Mouse (Mus musculus) lung, postnatal 4 days (tissue): ENCODE data around the gene Lrg1.
A peak's percentile ranks its signal among the peaks of the same experiment; 100 is the strongest.
"Not testable (repeated sequence)": the region's sequence is repeated elsewhere in the genome, so short reads cannot be mapped to it uniquely, and the experiment has no call there.

Experiments used
- DNase-seq, 2 experiments: peaks; one replicate each; pipeline ENCODE4 v3.0.0; 2021

Gene Lrg1

DNA sequence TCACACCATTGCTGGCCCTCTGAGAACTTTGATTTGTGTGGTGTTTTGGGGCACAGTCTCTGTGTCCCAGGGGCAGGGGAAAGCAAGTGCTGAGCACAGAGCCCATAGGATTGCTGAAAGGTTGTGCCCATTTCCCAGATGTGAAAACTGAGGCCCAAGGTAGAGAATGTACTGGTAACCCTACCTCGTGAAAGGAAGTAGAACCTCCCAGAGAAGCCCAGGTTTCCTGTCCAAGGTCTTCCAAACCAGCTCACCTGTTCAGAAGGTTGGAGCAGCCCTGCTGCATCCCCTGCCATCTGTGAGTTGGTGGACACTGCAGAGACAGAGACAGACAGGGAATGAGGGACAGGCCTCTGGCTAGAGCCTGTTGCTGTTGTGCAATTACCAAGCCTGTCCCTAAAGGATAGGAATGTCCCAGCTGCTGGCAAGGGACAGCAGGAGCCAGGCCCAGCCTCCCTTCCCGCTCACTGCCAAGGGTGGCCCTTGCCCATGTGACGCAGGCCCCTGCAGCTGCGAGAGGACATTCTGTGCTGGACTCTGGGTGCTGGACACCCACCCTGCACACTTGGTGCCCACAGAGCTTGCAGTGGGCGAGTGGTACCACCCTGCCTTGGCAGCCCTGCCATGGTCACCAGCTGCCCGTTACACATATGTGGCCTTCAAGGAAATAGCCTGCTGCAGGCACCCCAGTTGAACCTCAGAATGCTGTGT, 13.3 kb downstream of the Lrg1 start:
- peak; percentile 37 to 82 for DNase-seq

DNA sequence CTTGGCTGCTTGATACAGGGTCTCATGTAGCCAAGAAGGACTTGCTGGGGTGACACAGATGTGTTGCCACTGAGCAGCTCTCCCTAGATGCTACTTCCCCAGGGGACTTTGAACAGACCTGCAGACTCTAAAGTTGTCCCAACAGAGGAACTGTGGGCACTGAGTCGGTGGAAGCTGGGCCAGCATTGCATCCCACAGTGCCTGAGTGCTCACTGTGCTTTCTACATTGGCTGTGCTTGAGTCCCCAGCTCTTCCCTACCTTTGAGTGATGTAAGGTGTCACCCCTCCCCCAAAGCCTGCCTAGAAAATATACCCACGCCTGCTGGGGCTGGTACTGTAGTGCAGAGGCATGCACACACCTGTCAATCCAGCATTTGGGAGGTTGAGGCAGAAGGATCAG, 14.1 kb downstream of the Lrg1 start:
- no peak for DNase-seq

DNA sequence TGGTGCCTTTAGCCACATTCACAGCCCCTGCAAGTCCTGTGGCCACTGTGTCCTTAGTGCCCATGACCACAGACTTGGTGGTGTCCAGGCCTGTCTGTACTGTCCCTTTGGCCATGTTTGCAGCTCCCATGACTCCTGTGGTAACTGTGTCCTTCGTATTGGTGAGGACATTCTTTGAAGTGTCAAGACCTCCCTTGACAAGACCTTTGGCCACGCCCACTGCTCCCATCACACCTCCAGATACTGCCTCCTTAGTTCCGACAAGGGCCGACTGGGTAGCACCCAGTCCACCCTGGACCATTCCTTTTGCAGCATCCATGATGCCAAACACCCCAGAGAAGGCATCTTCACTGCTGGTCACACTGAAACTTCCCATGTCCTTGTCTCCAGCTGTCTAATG, 14.8 kb downstream of the Lrg1 start:
- DNase-seq: no peak

DNA sequence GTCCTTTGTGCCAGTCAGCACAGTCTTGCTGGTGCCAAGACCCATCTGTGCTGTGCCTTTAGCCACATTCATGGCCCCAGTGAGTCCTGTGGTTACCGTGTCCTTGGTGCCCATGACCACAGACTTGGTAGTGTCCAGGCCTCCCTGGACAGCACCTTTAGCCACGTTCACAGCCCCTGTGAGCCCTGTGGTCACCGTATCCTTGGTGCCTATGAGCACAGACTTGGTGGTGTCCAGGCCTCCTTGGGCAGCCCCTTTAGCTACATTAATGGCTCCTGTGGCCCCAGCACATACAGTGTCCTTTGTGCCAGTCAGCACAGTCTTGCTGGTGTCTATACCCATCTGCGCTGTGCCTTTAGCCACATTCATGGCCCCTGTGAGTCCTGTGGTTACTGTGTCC, 15.4 kb downstream of the Lrg1 start:
- DNase-seq: not testable (repeated sequence)

DNA sequence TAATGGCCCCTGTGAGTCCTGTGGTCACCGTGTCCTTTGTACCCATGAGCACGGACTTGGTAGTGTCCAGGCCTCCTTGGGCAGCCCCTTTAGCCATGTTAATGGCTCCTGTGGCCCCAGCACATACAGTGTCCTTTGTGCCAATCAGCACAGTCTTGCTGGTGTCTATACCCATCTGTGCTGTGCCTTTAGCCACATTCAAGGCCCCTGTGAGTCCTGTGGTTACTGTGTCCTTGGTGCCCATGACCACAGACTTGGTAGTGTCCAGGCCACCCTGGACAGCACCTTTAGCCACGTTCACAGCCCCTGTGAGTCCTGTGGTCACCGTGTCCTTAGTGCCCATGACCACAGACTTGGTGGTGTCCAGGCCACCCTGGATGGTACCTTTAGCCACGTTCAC, 17.0 kb downstream of the Lrg1 start:
- not testable (repeated sequence) for DNase-seq

DNA sequence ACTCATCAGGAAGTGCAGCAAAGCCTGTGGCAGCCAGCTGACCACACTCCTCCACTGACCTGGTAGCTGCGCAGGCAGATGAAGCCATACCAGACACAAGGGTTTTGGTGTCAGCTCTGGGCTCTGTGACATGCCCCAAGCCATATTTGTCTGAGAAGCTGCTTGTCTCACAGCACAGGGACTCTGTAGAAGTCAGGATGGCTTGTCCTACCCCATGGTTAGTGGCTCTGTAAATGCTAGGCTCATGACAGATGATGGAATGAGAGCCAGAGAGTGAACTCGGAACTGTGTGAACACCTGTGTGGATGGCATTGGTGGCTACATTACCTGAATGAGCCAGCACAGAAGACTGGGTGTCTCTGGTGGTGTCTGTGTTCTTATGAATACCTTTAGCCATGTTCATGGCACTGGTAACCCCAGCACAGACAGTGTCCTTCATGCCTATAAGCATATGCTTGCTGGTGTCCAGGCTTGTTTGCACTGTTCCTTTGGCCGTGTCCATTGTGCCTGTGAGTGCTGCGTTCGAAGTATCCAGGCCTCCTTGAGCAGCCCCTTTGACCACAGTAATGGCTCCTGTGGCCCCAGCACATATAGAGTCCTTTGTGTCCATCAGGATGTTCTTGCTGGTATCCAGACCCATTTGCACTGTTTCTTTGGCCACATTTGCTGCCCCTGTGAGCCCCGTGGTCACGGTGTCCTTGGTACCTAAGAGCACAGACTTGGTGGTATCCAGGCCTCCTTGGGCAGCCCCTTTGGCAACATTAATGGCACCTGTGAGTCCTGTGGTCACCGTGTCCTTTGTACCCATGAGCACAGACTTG, 18.1 kb downstream of the Lrg1 start:
- no peak for DNase-seq

DNA sequence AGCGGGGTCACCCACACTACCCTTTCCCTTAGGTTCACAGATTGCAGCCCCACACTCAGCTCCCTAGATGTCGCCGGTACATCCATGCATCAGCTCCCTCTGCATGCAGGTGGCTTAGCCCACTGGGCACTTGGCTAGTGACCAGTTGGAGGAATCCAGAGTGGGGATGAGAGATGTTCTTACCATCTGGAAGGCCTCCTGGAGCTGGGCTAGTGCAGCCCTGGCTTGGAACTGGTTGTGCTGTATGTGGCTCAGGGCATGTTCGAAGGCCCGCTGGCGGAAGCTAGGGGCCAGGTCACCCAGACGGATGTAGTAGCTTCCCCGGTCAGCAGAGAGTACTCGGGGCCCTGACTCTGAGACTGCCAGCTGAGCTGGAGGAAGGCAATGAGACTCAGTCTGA, 18.9 kb downstream of the Lrg1 start:
- DNase-seq: no peak

DNA sequence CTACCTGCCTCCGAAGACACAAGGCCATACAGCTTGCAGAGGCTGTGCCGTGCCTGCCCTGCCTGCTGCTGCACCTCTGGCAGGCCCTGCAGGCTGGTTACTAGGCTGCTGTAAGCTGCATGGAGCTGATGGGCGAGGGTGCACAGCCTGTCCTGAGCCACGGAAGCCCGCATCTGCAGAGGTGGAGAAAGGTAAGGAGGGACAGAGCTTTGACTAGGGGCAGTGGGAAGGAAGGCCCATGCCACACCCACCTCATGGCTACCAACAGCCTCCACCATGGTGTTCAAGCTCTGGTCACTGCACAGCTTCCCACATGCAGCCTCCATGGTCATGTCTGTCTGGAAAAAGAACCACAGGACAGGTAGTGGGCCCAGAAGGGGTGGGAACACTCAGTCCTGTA, 19.6 kb downstream of the Lrg1 start:
- DNase-seq: no peak

DNA sequence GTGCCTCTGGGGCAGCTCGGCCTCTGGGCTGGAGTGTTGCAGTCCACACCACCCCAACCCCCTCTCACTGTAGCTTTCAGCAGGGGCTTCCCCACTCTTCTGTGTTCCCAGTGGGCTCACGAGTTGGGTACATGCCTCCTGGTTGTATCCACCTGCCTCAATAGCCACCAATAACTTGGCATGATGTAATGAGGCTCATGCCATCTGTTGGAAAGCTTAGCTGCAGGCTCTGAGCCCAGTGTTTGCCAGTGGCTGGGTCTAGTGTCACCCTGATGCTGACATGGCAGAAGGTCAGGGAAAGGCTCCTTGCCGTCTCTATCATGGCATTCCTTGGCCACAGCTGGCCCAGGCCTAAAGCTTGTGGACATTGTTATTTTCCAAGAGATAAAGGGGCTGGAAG, 21.0 kb downstream of the Lrg1 start:
- no peak for DNase-seq

DNA sequence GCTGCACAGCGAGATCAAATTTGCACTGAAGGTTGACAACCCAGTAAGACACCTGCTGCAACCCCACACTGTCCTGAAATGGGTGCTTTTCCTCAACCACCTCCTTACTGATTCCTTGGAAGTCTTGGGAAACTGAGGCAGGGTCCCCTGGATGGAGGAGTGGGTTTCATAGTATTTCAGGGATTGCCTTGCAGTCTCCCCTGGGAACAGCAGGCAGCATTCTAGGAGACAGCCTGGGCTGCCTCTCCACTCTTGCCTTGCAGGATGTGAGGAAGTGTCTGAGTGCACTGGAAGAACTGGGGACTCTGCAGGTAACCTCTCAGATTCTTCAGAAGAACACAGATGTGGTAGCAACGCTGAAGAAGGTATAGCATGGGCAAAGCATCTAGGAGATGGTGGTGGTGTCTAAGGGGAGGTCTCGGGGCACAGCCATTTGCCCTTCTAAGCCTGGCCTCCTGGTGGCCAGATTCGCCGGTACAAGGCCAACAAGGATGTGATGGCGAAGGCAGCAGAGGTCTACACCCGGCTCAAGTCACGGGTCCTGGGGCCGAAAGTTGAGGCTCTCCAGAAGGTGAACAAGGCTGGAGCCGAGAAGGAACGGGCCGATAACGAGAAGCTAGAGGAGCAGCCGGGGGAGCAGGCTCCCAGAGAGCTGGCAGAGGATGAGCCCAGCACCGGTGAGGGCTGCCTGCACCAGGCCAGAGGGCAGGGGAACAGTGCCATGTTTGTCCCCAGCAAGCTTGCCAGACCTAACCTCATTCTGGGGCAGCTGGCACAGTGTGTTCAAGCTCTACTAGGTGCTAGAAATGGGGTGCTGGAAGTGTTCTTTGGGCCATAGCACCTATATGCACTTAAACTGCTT, 22.9 kb downstream of the Lrg1 start:
- no peak for DNase-seq

DNA sequence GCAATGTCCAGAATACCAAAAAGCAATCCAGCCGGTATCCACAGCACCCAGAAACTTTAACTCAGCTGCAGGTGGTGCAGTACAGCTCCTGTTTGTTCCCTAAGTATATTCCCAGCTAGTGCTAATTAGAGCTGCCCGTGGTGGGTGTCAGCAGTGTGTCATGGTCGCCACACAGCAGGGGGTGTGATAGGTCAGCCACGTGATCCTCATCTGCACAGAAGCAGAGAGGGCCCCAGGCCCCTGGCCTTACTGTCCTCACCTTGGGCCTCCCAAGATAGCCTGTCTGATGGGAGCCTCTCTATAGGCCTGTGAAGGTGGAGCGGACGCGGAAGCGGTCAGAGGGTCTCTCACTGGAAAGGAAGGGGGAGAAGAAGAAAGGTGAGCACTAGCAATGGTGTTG, 23.6 kb downstream of the Lrg1 start:
- no peak for DNase-seq

DNA sequence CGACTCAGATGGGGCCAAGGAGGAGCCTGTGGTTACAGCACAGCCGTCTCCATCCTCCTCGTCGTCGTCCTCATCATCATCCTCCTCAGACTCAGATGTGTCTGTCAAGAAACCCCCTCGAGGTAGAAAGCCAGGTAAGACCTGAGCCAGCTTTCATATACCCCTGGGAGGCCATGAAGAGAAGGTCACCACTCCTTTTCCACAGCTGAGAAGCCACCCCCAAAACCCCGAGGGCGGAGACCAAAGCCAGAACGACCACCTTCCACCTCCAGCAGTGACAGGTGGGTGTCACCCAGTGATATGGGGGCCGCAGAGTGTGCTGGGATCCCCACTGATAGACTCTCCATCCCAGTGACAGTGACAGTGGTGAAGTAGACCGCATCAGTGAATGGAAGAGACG, 24.9 kb downstream of the Lrg1 start:
- DNase-seq: no peak

DNA sequence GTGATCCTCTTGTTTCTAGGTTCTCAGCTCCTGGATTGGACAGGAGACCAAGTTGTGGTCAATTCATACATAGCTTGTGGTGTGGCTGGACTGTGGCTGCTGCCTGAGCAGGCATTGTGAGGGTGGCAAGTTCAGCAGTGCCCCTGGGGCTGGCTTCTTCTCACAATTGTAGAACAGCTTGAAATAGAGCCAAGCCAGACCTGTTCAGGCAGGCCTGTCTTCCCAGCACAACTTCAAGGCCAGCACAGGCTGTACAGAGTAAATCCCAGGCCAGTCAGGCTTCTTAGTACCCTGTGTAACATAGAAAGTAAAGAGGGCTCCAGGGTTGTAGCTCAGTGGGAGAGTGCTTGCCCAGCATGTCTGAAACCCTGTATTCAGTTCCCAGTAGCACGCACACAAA, 29.0 kb downstream of the Lrg1 start:
- DNase-seq: no peak

DNA sequence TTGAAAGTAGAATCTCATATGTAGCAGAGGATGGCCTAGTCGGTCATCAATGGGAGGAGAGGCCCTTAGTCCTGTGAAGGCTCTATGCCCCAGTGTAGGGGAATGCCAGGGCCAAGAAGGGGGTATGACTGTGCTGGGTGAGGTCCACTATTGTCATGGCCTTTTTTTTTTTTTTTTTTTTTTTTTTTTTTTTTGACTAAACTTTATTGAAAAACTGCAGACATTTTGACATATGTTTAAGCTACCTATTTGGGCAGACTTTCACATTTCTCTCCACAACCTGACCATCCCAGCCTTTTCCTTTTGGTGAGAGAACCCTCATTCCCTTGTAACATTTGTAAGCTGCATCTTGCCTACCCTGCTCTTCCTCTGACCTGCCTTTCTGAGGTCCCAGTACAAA, 29.5 kb downstream of the Lrg1 start:
- no peak for DNase-seq

DNA sequence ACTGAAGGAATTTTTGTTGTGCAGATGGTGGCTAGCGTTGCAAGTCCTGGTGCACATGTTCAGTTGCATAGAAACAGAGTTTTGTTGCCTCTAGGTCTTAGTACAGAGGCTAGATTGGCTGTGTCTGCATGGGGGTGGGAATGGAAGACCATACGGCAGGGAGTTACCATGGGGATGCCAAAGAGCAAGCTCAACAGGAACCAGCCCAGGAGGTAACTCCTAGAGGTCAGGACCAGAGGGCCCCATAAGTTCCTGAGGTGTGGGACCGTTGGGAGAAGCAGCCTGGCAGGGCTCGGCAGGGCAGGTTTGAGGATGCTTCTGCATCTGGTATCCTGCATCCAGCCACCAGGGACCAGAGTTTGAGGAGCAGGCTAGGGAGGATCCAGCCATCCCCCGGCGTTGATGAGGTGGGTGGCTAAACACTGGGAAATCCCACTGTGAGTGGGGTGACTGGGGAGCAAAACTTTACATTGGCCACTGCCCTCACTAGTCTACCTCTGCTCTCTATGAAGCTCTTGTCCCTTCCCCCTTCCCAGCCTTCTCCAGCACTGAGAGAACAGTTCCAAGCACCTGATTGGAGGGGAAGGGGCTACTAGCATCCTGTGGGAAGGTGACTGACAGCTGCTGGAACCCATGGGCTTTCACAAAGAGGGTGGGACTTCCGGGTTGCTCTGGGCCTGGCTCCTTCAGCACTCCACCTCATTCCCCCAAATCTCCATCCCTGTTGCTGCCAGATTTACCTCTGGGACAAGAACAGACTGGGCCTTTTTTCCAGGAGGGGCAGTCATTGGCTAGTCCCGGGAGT, 40.8 kb downstream of the Lrg1 start:
- DNase-seq: peak; percentile 34 to 58

DNA sequence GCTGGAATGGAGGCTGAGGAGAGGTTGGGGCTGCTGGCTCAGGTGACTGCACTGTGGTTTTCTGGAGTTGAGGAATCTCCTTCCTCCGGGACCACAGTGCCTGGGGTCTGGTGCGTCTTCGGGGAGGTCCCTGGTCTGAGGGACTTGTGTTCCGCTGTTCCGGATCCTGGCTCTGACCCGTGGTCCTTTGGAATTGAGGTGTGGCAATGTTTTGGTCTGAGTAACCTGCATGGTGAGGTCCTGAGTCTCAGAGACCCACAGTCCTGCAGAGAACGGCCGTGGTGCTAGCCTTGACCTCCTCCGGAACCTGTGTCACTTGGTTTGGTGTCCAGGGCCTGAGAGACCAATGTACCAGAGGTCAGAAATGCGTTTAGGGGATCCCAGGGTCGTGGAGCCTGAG, 41.9 kb downstream of the Lrg1 start:
- peak in 1 of 2 experiments; percentile 15 for DNase-seq

DNA sequence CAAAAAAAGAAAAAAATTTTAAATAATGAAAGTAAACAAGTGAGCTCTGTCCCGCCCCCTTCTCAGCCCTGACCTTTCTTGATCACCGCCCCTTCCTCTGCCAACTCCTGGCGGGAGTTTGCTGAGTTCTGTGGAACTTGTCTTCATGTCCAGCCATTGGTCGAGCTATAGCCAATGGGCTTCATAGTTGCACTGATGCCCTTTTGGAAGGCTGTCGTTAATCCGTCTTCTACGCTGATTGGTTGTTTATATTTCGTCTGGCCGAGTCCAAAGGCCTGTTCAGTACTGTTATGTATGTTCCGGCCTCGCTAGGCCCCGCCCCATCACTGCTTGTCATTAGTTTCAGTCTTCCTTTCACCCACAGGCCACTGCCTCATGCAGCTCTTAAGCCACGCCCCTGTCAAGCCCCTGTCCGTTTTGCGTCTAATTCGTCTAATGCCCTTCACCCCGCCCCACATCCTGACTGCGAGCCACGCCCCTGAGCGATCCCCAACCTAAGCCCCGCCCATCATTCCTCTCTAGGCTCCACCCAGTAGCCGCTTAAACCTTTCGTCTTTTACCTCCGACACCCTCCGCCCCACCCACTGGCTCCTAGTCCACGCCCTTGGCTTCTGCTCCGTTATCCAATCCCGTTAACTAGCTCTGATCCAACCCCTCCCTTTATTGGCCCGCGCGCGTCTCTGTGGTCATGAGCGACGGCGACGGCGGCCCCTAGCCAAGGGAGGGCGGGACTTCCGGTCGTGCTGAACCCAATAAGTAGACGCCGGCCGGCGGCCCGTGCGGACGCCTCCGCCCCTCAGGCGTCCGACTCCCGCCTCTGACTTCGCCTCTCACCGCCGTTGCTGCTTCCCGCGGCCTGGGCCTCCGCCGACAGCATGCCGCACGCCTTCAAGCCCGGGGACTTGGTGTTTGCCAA, 42.7 kb downstream of the Lrg1 start, which contains the start of gene Hdgfl2:
Hdgfl2 (plus strand) TSS at position 755 of the 916 bp plus-strand sequence.
- peak; percentile 100 for DNase-seq

DNA sequence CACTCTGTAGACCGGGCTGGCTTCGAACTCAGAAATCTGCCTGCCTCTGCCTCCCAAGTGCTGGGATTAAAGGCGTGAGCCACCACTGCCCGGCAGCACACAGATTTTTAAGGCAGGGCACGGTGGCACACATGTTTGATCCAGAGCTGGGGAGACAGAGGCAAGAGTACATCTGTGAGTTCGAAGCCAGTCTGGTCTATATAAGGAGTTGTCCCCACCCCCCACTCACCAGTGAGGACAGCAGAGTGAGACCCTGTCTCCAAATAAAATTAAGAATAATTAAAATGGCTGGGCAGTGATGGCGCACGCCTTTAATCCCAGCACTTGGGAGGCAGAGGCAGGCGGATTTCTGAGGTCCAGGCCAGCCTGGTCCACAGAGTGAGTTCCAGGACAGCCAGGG, 43.4 kb downstream of the Lrg1 start:
- not testable (repeated sequence) for DNase-seq

DNA sequence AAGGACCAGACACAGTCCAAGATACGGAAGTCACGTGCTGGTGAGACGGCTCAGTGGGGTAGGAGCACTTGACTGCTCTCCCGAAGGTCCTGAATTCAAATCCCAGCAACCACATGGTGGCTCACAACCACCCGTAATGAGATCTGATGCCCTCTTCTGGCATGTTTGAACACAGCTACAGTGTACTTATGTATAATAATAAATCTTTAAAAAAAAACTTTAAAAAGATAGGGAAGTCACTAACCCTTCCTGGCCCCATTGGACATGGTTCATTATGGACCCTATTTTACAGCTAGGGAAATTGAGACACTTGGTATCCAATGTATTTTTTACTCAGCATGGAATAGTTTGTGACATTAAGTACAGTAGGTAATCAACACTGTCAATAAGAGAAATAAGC, 44.3 kb downstream of the Lrg1 start:
- DNase-seq: no peak

DNA sequence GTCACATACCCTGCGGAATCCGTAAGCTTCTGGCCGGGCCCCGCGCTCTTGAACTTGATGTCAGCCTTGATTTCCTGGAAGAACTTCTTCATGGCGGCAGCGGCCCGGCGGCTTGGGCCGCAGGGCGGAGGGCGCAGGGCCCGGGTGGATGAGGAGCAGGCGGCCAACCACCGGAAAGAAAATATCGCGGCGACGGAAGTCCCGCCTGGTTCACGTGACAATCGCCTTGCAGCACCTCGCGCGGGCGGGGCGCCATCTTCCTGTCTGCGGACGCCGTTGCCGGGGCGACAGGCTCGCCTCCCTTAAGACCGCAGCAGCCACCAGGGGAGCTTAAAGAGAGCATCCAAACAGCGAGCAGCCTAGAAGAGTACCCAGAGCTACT, 47.0 kb downstream of the Lrg1 start, which contains the start of gene Ubxn6:
Ubxn6 (minus strand) TSS at position 202 of the 382 bp plus-strand sequence.
- DNase-seq: peak; percentile 98 to 99

DNA sequence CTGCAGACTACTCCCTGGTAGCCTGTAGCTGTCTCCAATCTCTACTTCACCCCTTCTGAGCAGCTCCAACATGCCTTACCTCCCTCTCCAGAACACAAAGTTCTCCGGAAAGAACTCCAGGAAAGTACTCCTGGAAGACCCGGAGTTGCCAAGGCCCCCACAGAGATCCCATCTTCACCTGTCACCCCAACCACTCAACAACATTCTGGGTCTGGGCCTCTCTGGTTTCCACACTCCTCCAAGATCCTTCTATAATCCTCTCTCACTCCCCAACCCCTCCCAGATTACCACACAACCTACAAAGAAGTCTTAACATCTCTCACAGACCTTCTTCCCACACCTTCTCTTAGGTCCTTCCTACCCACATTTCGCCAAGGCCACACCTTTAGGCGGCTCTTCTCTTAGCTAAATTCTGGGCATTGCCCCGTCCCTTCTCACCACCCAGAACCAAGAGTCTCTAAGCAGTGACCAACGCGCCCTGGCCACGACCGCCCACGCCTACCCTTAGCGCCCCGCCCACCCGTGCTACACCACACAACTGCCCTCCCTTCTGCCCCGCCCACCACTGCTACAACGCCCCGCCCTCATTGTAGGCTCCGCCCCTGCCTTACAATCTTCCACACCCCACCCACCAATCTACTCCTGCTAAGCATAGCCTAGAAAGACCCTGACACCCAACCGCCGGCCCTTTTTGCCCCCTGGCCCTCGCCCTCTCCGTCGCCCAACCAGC, 47.5 kb downstream of the Lrg1 start:
- peak; percentile 90 to 93 for DNase-seq
